Mouse (Mus musculus) testis, adult 2 months (tissue): ENCODE data around the gene Tubgcp2.

Source experiments
- CTCF ChIP-seq: fragments of 200-500 bp; IDR thresholded peaks from 2 replicates; pipeline ENCODE4 v1.5.1; 2012; ENCODE audit warnings: low read depth, mild to moderate bottlenecking, inconsistent platforms, low read length, moderate library complexity; ENCODE audit not compliant: control insufficient read depth, insufficient read depth, insufficient replicate concordance
- POLR2A ChIP-seq: fragments of 200-500 bp; IDR thresholded peaks from 2 replicates; pipeline ENCODE4 v1.6.1; 2012; ENCODE audit warnings: low read depth, mild to moderate bottlenecking, inconsistent platforms, low read length, moderate library complexity; ENCODE audit not compliant: control insufficient read depth

DNA sequence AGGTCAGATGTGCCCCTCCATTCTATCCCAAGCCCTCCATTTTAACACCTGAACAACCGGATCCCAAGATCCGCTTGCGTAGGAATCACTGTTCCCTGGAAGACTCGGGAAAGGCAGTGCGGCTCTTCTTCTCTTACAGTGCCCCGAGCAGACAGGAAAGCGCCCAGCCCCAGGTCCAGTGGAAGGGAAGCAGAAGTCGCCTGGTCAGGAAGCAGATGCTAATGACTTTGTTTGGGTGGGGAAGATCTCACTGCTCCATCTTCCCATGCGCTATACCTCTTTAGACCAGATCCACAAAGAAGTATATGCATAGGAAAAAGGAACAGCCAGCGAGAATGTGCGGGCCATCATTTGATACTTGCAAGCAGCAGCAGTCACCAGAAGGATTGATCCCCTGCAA is 79.0 kb downstream of the Tubgcp2 start:
- TF ChIP-seq CTCF (no peak), POLR2A (no peak)
